Mouse (Mus musculus): Measurements from ENCODE around the gene Rnf10. TPM values are rescaled to one million over a fixed set of nuclear protein-coding genes. Genes with fewer than 3 reads are reported as not detected.

Gene Rnf10
- polyA plus RNA-seq (2015; fragmentation: Nextera tagmentation; extraction: Ambion mirVana): 97.3 and 98.4 TPM in 2 replicates

DNA sequence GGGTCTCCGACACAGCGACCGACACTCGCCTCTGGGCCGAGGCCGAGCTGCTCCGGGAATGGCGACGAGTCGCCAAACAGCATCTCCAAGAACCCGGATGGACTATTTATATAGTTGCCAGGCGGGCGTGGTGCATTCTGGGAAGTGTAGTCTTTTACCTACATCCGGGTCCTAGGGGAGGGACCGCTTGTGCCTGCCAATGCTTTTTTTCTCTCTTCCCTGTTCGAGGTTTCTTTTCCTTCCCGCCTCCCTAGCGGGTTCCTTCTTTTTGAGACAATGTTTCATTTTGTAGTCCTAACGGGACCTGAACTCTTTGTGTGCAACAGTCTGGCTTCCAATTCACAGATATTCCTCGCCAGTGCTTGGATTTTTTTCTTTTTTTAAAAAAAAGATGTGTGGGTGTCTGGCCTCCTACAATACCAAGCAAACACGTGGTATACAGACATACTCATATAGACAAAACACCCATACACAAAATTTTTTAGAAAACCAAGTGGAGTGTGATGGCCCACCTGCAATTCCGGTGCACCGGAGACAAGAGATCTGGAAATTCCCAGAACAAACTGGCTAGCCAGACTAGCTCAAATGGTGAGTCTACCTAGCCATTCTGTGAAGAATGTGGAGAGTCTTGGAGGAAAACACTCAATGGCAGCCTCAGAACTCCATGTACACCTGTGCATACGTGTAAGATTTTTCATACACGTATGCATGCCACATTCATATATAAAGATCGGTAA lies at the start of gene Rnf10:
Gene Rnf10 (minus strand): TSS at position 87 of the 737 bp plus-strand sequence.

DNA sequence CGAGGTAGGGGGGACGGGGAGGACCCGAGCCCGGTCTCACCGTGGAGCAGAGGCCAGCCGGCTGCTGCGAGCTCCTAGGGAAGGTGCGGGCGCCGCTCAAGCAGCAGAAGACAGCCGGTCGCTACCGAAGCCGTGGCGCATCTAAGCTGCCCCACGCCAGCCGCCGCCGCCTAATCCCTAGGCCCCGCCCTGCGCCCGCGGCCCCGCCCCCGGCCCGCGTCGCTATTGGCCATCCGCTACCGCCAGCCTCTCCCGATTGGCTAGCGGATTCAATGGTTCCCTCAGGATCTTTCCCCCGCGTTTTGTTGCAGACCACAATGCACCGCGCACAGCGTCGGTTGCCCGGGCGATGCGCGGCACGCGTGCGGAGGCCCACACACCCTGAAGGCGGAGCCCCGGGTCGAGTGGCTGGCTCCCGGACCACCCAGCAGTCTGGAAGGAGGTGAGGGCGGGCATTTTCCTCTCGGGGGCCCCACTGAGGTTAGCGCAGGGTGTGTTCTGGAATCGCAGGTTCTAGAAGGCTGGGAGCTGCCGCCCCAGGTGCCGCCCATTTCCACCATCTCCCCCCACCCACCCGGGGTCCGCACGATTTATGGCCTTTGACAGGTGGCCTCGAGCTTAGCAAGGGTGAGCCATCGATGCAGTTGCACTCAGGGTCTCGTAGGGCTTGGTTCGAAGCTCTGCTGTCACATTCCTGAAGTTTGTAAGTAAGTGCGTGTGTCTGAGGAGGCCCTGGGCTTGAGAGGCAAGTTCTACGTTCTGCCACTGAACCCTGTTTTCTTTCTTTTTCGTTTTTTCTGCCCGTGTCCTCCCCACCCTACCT lies 28.3 kb upstream of the Rnf10 start, which contains the start of gene Dynll1:
Gene Dynll1 (minus strand): TSS at position 208 of the 823 bp plus-strand sequence.

DNA sequence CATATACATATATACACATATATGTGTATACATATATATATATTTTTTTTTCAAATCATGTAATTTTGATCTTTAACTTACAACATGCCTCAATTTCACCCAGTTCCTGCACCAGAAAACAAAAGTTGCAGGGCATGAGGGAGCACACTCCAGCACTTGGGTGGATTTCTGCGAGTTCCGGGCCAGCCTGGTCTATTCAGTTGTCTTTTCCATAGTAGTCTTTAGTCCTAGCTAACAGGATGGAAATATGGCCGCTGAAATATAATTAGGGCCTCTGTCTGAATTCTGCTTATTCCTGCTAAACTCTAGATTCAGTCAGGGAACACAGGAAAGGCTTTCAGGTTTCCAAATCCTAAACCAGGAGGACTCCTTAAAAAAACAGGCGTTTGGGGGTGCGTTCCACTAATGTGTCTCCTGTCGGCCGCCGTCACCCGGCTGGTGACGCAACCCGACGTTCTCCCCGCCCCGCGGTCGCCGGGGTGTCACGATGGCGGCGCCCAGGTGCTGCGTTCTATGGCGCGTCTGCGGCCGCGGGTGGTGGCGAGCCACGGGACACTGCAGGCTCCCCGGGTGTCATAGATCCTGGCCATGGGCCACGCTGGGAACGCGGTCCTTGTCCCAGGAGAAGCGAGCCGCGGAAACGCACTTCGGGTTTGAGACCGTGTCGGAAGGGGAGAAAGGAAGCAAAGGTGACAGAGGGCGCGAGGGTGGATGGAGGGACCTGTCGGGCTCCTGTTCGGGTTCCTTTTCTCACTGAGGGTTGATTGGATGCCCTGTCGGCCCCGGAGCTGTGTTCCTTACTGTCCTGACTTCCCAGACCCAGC lies 6.7 kb upstream of the Rnf10 start, which contains the start of gene Coq5:
Gene Coq5 (plus strand): TSS at position 441 of the 824 bp plus-strand sequence.

DNA sequence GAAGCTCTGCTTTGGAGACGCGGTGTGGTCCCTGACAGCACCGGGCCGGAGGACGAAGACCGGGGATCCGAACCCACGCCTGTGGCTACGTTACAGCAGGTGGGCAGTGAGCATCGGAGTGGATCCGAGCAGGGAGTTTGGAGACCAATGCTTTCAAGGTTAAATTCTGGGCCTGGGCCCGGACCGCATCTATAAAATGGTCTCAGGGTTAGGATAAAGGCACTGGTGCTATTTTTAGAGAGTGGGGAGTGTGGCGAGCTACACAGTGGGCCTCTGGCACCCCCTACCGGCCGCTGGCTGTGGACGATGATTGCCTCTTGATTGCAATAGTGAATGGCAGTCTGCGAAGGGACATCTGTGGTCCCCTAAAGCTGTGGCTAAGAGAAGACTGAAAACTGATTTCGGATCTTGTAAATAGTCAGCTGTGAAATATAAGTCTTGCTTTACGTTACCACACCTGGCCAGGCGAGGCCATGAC lies 36.9 kb downstream of the Rnf10 start, which contains the start of gene Pop5:
Gene Pop5 (plus strand): TSS at position 51 of the 478 bp plus-strand sequence.

DNA sequence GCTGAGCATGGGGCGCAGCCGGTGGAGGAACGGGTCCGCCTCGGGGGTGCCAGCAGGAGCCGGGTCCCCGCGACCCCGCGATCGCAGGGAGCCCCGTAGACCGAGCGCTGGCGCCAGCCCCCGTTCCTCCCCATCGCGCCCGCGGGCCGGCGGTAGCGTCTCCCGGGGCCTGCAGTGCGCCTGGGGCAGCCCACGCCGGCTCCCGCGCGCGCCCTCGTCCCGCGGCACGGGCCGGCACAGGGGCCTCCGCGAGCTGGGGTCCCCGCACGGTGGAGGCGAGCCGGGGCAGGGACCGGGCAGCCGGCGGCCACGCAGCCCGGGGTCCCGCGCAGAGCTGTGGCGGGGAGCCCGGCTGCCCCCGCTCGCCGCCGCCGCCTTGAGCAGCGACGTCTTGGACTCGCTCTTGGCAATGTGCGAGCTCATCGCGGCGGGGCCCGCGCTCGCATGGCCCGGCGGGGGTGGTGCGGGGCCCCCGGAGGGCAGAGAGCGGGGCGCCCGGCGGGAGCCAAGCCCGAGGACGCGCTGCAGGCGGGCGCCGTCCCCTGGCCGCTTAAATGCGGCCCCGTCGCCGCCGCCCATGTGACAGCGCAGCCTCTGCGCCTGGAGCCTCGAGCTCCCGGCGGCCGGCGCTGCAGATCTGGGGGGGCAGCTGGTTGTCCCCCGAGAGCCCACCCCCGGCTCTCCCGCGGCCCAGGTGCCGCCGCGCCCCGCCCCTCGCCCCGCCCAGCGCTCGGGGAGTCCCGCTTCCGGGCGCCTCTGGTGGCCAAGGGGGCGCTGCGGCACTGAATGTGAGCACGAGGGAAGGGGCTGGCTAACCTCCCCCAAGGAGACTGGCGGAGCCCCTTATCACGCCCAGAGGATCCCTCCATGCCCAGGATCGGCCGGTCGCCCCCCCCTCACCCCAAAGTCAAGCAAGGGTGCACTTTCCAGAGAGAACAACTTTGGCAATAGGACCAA lies 78.8 kb downstream of the Rnf10 start, which contains the start of gene Cabp1:
Gene Cabp1 (minus strand): TSS at position 713 of the 957 bp plus-strand sequence.

Other genes starting within 250 kb of the Rnf10 start
- 16.4 and 20.0 TPM in 2 replicates for gene Gm10401, start 174.6 kb downstream of the Rnf10 start, polyA plus RNA-seq (2015; fragmentation: Nextera tagmentation; extraction: Ambion mirVana)
- gene Acads, start 153.6 kb downstream of the Rnf10 start, polyA plus RNA-seq (2015; fragmentation: Nextera tagmentation; extraction: Ambion mirVana): 97.2 and 104 TPM in 2 replicates
- 10.2 and 11.9 TPM in 2 replicates for gene Unc119b, start 137.9 kb downstream of the Rnf10 start, polyA plus RNA-seq (2015; fragmentation: Nextera tagmentation; extraction: Ambion mirVana)
- 42.9 and 45.9 TPM in 2 replicates for gene Mlec, start 114.7 kb downstream of the Rnf10 start, polyA plus RNA-seq (2015; fragmentation: Nextera tagmentation; extraction: Ambion mirVana)
- 1.1 and 1.6 TPM in 2 replicates for gene Cabp1, start 78.5 kb downstream of the Rnf10 start, polyA plus RNA-seq (2015; fragmentation: Nextera tagmentation; extraction: Ambion mirVana)
- gene Pop5, start 37.1 kb downstream of the Rnf10 start, polyA plus RNA-seq (2015; fragmentation: Nextera tagmentation; extraction: Ambion mirVana): 48.9 and 59.9 TPM in 2 replicates
- gene Coq5, start 6.8 kb upstream of the Rnf10 start, polyA plus RNA-seq (2015; fragmentation: Nextera tagmentation; extraction: Ambion mirVana): 89.5 and 90.2 TPM in 2 replicates
- gene Dynll1, start 28.1 kb upstream of the Rnf10 start, polyA plus RNA-seq (2015; fragmentation: Nextera tagmentation; extraction: Ambion mirVana): 565 and 667 TPM in 2 replicates
- gene Srsf9, start 54.3 kb upstream of the Rnf10 start, polyA plus RNA-seq (2015; fragmentation: Nextera tagmentation; extraction: Ambion mirVana): 65.4 and 86.5 TPM in 2 replicates
- 18.5 and 20.5 TPM in 2 replicates for gene Gatc, start 68.3 kb upstream of the Rnf10 start, polyA plus RNA-seq (2015; fragmentation: Nextera tagmentation; extraction: Ambion mirVana)
- 35.3 and 37.8 TPM in 2 replicates for gene Triap1, start 68.3 kb upstream of the Rnf10 start, polyA plus RNA-seq (2015; fragmentation: Nextera tagmentation; extraction: Ambion mirVana)
- gene Cox6a1, start 76.1 kb upstream of the Rnf10 start, polyA plus RNA-seq (2015; fragmentation: Nextera tagmentation; extraction: Ambion mirVana): 668 and 861 TPM in 2 replicates
- 1.0 and 1.1 TPM in 2 replicates for gene Msi1, start 156.7 kb upstream of the Rnf10 start, polyA plus RNA-seq (2015; fragmentation: Nextera tagmentation; extraction: Ambion mirVana)
- not detected in 2 replicates for gene Pla2g1b, start 193.4 kb upstream of the Rnf10 start, polyA plus RNA-seq (2015; fragmentation: Nextera tagmentation; extraction: Ambion mirVana)
- gene Sirt4, start 211.8 kb upstream of the Rnf10 start, polyA plus RNA-seq (2015; fragmentation: Nextera tagmentation; extraction: Ambion mirVana): 20.6 and 24.7 TPM in 2 replicates
- gene Pxn, start 233.8 kb upstream of the Rnf10 start, polyA plus RNA-seq (2015; fragmentation: Nextera tagmentation; extraction: Ambion mirVana): 50.9 and 53.6 TPM in 2 replicates